Mouse (Mus musculus) cortical plate, adult 2 months (tissue): ENCODE data around the gene Mrgbp. TPM values are rescaled to one million over a fixed set of nuclear protein-coding genes. Genes with fewer than 3 reads are reported as not detected.

Experiments
- H3K27ac ChIP-seq: fragments of 200-500 bp; 2 replicates; pipeline ENCODE4 v1.5.1; 2012; ENCODE audit warnings: low read length, control low read depth, inconsistent platforms; ENCODE audit not compliant: insufficient read depth
- H3K4me1 ChIP-seq: fragments of 200-500 bp; 2 replicates; pipeline ENCODE4 v1.6.1; 2011; ENCODE audit warnings: low read length; ENCODE audit not compliant: control insufficient read depth, insufficient read depth
- H3K4me3 ChIP-seq: fragments of 200-500 bp; 2 replicates; pipeline ENCODE4 v1.5.1; 2011; ENCODE audit warnings: mild to moderate bottlenecking, low read length, control low read depth; ENCODE audit not compliant: insufficient read depth
- CTCF ChIP-seq: fragments of 200-500 bp; IDR thresholded peaks from 2 replicates; pipeline ENCODE4 v1.5.1; 2011; ENCODE audit warnings: mild to moderate bottlenecking, control low read depth, low read length; ENCODE audit not compliant: insufficient read depth; ENCODE audit errors: extremely low read depth
- POLR2A ChIP-seq: fragments of 200-500 bp; IDR thresholded peaks from 2 replicates; pipeline ENCODE4 v1.6.1; 2011; ENCODE audit warnings: mild to moderate bottlenecking, low read length, control low read depth; ENCODE audit not compliant: insufficient read depth; ENCODE audit errors: extremely low read depth
- polyA plus RNA-seq: library from polyadenylated mRNA; depleted of rRNA; stranded (reverse); fragments of >200 nt; gene quantifications from 2 replicates; pipeline ENCODE4 v1.2.3, GENCODE M21; 2012

Mrgbp gene
- polyA plus RNA-seq, 1 experiment, result 26.3 TPM

GRCm38 (mm10) chr2:180556470-180556869 is 24.6 kb upstream of the Mrgbp start:
- Histone ChIP-seq H3K4me3 (no peak overlapping the region), H3K27ac (no peak overlapping the region), H3K4me1 (no peaks in the 10 kb centered on the region)
- TF ChIP-seq CTCF (no peak), POLR2A (no peak)

GRCm38 (mm10) chr2:180560245-180560644 is 20.9 kb upstream of the Mrgbp start:
- TF ChIP-seq CTCF, result peak; percentile 49
- TF ChIP-seq POLR2A, result no peak
- H3K27ac ChIP-seq, result no peak overlapping the region
- no peak overlapping the region for H3K4me3 ChIP-seq
- no peaks in the 10 kb centered on the region for H3K4me1 ChIP-seq

DNA sequence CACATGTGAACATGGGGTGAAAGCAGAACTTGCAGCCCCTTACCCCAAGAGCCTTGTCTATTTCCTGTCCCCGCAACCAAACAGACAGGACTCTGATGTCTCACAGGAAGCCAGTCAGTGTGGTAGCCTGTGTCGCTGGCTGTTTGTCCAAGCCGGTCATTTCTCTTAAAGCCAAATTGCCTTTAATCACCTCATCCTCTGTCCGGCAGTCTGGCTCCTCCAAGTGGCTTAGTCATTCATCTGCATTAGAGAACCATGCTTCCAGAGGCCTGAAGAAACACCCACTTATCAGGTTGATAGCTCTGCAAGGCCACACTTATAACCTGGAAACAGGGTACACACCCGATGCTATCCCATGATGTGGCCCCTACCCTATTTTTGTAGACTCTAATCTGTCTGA is 19.0 kb upstream of the Mrgbp start:
- TF ChIP-seq CTCF (peak; percentile 20; the same call in 1 of the 2 replicates), POLR2A (no peak)
- no peak overlapping the region for H3K27ac ChIP-seq

GRCm38 (mm10) chr2:180563296-180563695 is 17.8 kb upstream of the Mrgbp start:
- H3K4me3 ChIP-seq, result no peak overlapping the region
- TF ChIP-seq CTCF (no peak), POLR2A (no peak)
- H3K27ac ChIP-seq, result no peak overlapping the region
- no peaks in the 10 kb centered on the region for H3K4me1 ChIP-seq

More for the DNA sequence above, 19.0 kb upstream of the Mrgbp start:
- Histone ChIP-seq H3K4me1 (no peaks in the 10 kb centered on the region), H3K4me3 (no peak overlapping the region)

DNA sequence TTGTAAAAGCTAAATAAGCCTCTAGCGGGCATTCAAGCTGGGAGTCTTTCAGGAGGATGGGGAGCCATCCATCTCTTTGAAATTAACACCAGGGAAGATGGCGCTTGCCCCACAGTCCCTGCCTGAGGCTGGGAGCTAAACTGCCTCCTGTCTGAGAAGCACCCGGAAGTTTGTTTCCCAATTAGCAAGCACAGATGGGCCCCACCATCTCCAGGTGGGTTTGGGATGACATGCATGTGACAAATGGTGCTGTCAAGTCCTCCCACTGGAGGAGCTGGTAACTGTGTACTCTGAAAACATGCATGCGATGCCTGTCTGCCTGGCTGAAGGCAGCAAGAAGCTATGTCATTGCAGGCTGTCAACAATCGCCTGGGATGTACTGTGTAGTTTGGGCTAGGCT is 17.3 kb upstream of the Mrgbp start:
- no peak overlapping the region for H3K27ac ChIP-seq
- TF ChIP-seq CTCF, result no peak
- no peak for TF ChIP-seq POLR2A
- H3K4me3 ChIP-seq, result no peak overlapping the region
- H3K4me1 ChIP-seq, result no peaks in the 10 kb centered on the region

DNA sequence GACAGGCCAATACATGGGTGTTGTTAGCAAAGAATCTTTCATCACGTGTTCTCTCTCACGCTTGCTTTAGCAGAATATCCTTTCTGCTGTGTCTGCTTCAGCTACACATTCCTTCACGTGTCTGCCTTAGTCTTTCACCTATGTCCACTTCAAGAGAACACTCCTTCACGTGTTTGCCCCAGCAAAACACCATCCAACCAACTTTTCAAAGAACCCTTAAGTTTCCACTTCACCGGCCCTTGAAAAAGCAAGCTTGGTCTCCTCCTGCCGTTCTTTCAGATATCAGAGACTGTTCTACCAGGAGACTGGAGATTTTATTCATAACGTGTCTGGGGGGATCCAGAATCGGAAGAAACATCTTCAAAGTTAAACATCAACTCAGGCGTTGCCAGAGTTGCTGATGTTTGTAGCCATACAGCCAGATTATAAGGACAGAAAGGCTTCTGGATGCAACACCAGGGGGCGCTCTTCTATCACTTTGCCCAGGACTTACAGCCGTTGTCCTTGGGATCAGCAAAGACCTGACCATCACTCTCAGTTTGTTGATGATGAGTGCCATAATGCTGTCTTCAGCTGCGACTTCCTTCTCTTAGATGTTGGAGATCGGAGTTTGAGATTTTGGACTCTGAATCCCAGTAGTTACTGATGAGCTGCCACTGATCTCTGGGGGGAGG is 14.7 kb upstream of the Mrgbp start:
- H3K4me3 ChIP-seq, result no peak overlapping the region
- H3K4me1 ChIP-seq, result no peaks in the 10 kb centered on the region
- no peak overlapping the region for H3K27ac ChIP-seq
- TF ChIP-seq POLR2A (no peak), CTCF (peak; percentile 71)

GRCm38 (mm10) chr2:180569028-180569643 is 12.0 kb upstream of the Mrgbp start:
- Histone ChIP-seq H3K4me3 (no peak overlapping the region), H3K27ac (no peak overlapping the region), H3K4me1 (no peaks in the 10 kb centered on the region)
- TF ChIP-seq POLR2A (no peak), CTCF (no peak)

DNA sequence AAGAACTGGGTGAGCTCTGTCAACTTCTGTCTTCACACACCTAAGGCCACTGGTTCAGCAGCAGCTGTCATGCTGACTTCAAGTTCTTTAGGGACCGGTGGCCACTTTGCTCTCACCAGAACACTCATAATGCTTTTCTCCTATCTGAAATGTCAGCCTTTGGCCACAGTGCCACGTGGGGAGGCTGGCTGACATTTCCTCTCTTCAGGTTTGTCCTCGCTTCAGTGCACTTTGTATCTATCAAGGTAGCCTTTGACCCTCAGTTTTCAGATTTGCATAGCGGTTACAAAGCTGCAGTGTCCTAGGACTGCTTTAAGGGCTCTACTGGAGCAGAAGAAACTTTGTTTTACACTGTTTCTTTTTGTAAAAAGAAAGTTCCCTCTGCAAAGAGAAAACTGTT is 4.6 kb upstream of the Mrgbp start:
- TF ChIP-seq POLR2A (no peak), CTCF (no peak)
- Histone ChIP-seq H3K4me3 (no peak overlapping the region), H3K4me1 (no peaks in the 10 kb centered on the region), H3K27ac (no peak overlapping the region)

- Histone ChIP-seq H3K4me3 (no peak overlapping the region), H3K27ac (no peak overlapping the region), H3K4me1 (peaks cover 3% of the 10 kb centered on the region)
- TF ChIP-seq POLR2A, result no peak
- peak; percentile 96 for TF ChIP-seq CTCF
Observed at GRCm38 (mm10) chr2:180578686-180579085, 2.4 kb upstream of the Mrgbp start.

DNA sequence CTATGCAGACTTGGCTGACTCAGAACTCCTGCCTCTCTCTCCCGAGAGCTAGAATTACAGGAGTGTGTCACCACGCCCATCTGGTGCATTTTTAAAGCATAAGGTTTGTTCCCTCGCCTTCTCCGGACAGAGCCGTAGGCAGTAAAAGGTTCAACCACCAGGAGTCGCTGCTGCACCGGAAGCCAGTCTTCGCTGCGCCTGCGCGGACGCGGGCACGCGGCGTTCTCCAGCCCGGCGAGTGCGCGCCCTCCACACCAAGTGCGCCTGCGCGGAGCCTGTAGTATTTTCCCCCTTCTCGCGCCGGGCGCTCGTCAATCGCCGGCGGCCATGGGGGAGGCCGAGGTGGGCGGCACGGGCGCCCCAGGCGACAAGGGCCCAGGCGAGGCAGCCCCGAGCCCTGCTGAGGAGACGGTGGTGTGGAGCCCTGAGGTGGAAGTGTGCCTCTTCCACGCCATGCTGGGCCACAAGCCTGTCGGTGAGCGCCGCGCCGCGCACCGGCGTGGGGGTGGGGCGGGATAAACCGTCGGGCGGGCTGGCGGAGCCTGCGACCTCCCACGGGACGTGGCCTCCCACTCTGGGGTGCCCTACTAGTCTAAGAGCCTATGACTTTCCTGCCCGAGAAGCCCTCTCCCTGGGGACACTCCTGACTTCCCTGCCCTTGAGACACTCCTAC is 1.5 kb downstream of the Mrgbp start:
- Histone ChIP-seq H3K27ac (no peak overlapping the region), H3K4me3 (peak overlapping the region; percentile 65), H3K4me1 (peaks cover 6% of the 10 kb centered on the region)
- TF ChIP-seq CTCF (peak; percentile 78), POLR2A (peak; percentile 54; the same call in 1 of the 2 replicates)
